8 mouse cellular contexts compared by ENCODE assay signal in genomic region chr4:149855892-149856807, GRCm38 (mm10).
A peak's percentile ranks its signal among the peaks of the same experiment; 100 is the strongest.
DNase-seq lines count a peak whose midpoint lies in the region; ATAC-seq and TF ChIP-seq lines count a peak whose summit lies in the region.

No protein-coding gene starts in this region.

- WGBS in kidney, adult 2 months, result 71% methylated on average over 19 of the region's 19 CpGs
- WGBS in embryonic facial prominence, embryonic 13.5 days, result 29% methylated on average over 19 of the region's 19 CpGs
- WGBS in liver, postnatal 0 days (ENCODE audit: insufficient replicate concordance), result 32% methylated on average over 19 of the region's 19 CpGs
- 3% methylated on average over 19 of the region's 19 CpGs for WGBS in thymus, adult 2 months

- H3K4me2 ChIP-seq in embryonic facial prominence, embryonic 13.5 days, result peak overlapping the region; percentile 32
- peak overlapping the region; percentile 32; the same call in 1 of the 2 replicates for H3K4me2 ChIP-seq in liver, postnatal 0 days (ENCODE audit: low read depth, low read length)

- intact Hi-C loops in gastrocnemius, adult 2 months (cut with DNase I), result no loop called here

- H3K4me3 ChIP-seq in kidney, adult 2 months (ENCODE audit: insufficient read depth, low read depth, low read length), result no peak overlapping the region
- H3K4me3 ChIP-seq in embryonic facial prominence, embryonic 13.5 days, result no peak overlapping the region
- no peak overlapping the region for H3K4me3 ChIP-seq in liver, postnatal 0 days (ENCODE audit: low read depth, low read length)
- H3K4me3 ChIP-seq in thymus, adult 2 months (ENCODE audit: control insufficient read depth, insufficient read depth, low read length), result peak overlapping the region; percentile 31
- H3K4me3 ChIP-seq in gastrocnemius, adult 2 months, result no peak overlapping the region

- H3K9ac ChIP-seq in embryonic facial prominence, embryonic 13.5 days, result no peak overlapping the region
- H3K9ac ChIP-seq in liver, postnatal 0 days (replicated peaks), result no peak overlapping the region

- peak; percentile 34 for DNase-seq in kidney, adult 2 months
- no peak for DNase-seq in kidney, postnatal 36 days
- peak; percentile 87 to 90 for DNase-seq in CD8-positive naive resting alpha-beta T cell, adult 2 months (ENCODE audit: low read depth in 2 of 2, low spot score in 2 of 2)
- DNase-seq in liver, postnatal 0 days, result peak; percentile 60
- DNase-seq in thymus, adult 2 months, result peak; percentile 92
- no peak for DNase-seq in adrenal gland, postnatal 10 days
- no peak for DNase-seq in gastrocnemius, adult 2 months

- H3K27ac ChIP-seq in kidney, adult 2 months (ENCODE audit: insufficient read depth, low read depth, low read length), result no peak overlapping the region
- H3K27ac ChIP-seq in embryonic facial prominence, embryonic 13.5 days, result peak overlapping the region; percentile 78
- H3K27ac ChIP-seq in liver, postnatal 0 days (ENCODE audit: low read depth), result no peak overlapping the region; the same call in 1 of the 2 replicates
- peak overlapping the region; percentile 80 for H3K27ac ChIP-seq in thymus, adult 2 months (ENCODE audit: control insufficient read depth, insufficient read depth, low read length)
- H3K27ac ChIP-seq in gastrocnemius, adult 2 months, result no peak overlapping the region

- no peak for TF ChIP-seq POLR2A in kidney, adult 2 months (IDR thresholded peaks at IDR 0.05; ENCODE audit: low read depth, low read length)
- 0 out of 2 replicates have a peak, but pooled peaks have one; percentile 13 for TF ChIP-seq POLR2A in thymus, adult 2 months (IDR thresholded peaks at IDR 0.05; ENCODE audit: control insufficient read depth, extremely low read depth, insufficient read depth, low read length, poor library complexity)

- peak; percentile 67 for ATAC-seq in embryonic facial prominence, embryonic 13.5 days (ENCODE audit: insufficient number of reproducible peaks, insufficient read depth, low FRiP score, low TSS enrichment, low read depth)
- peak; percentile 42 for ATAC-seq in liver, postnatal 0 days

- no peak for TF ChIP-seq EP300 in liver, postnatal 0 days (IDR thresholded peaks at IDR 0.05; ENCODE audit: low read depth)

- H3K9me3 ChIP-seq in embryonic facial prominence, embryonic 13.5 days, result no peaks in the 10 kb centered on the region
- H3K9me3 ChIP-seq in liver, postnatal 0 days (ENCODE audit: low read length), result no peaks in the 10 kb centered on the region

- H3K36me3 ChIP-seq in kidney, adult 2 months (ENCODE audit: control insufficient read depth, insufficient read depth, low read length), result no peaks in the 10 kb centered on the region
- no peaks in the 10 kb centered on the region for H3K36me3 ChIP-seq in embryonic facial prominence, embryonic 13.5 days
- no peaks in the 10 kb centered on the region for H3K36me3 ChIP-seq in liver, postnatal 0 days (replicated peaks; ENCODE audit: insufficient read depth, low read length)
- no peaks in the 10 kb centered on the region for H3K36me3 ChIP-seq in thymus, adult 2 months (ENCODE audit: control insufficient read depth, insufficient read depth, low read length)

- H3K27me3 ChIP-seq in kidney, adult 2 months (replicated peaks; ENCODE audit: control insufficient read depth, insufficient read depth, low read length), result no peaks in the 10 kb centered on the region
- no peaks in the 10 kb centered on the region for H3K27me3 ChIP-seq in embryonic facial prominence, embryonic 13.5 days
- H3K27me3 ChIP-seq in liver, postnatal 0 days (ENCODE audit: insufficient read depth, low read length), result 0 out of 2 replicates have a peak, but pooled peaks cover 3% of the 10 kb centered on the region
- H3K27me3 ChIP-seq in thymus, adult 2 months (ENCODE audit: control insufficient read depth, insufficient read depth, low read length), result no peaks in the 10 kb centered on the region

- no peak for TF ChIP-seq CTCF in kidney, adult 2 months (conservative IDR thresholded peaks at IDR 0.05; ENCODE audit: insufficient read depth, insufficient read length, low read depth, low read length)
- TF ChIP-seq CTCF in liver, postnatal 0 days (IDR thresholded peaks at IDR 0.05; ENCODE audit: low read depth), result no peak
- TF ChIP-seq CTCF in thymus, adult 2 months (IDR thresholded peaks at IDR 0.05; ENCODE audit: borderline replicate concordance, control insufficient read depth, extremely low read depth, insufficient read depth, low read length, poor library complexity), result 0 out of 2 replicates have a peak, but pooled peaks have one; percentile 30
- no peak for TF ChIP-seq CTCF in gastrocnemius, adult 2 months (IDR thresholded peaks at IDR 0.05)

- peaks cover 5% of the 10 kb centered on the region; the same call in 1 of the 2 replicates for H3K4me1 ChIP-seq in kidney, adult 2 months (ENCODE audit: control insufficient read depth, insufficient read depth, low read length)
- peaks cover 47% of the 10 kb centered on the region for H3K4me1 ChIP-seq in embryonic facial prominence, embryonic 13.5 days
- peaks cover 18% of the 10 kb centered on the region for H3K4me1 ChIP-seq in liver, postnatal 0 days (ENCODE audit: insufficient read depth)
- H3K4me1 ChIP-seq in thymus, adult 2 months (replicated peaks; ENCODE audit: control insufficient read depth, insufficient read depth, low read length), result peaks cover 38% of the 10 kb centered on the region

Comparison
In these comparisons a context has a peak if more than half of its experiments do, and no peak if none do; other contexts are left out.
1. DNase-seq: peak in kidney, adult 2 months (single experiment), CD8-positive naive resting alpha-beta T cell, adult 2 months (2 of 2), liver, postnatal 0 days (single experiment) and thymus, adult 2 months (single experiment); none in kidney, postnatal 36 days (0 of 2), adrenal gland, postnatal 10 days (single experiment) and gastrocnemius, adult 2 months (single experiment).
2. H3K27ac ChIP-seq: peak in embryonic facial prominence, embryonic 13.5 days (single experiment) and thymus, adult 2 months (single experiment); none in kidney, adult 2 months (single experiment), liver, postnatal 0 days (single experiment) and gastrocnemius, adult 2 months (single experiment).